In genomic region chr7:27307551-27307950, GRCm38 (mm10) we compare ENCODE assay signal across 21 mouse cellular contexts. TPM values are rescaled to one million over a fixed set of nuclear protein-coding genes. Genes with fewer than 3 reads are reported as not detected.
DNase-seq lines count a peak whose midpoint lies in the region; ATAC-seq and TF ChIP-seq lines count a peak whose summit lies in the region.
"Had no signal": no experiment of that assay in that cellular context is flagged by ENCODE, and none has a peak within 500 bp of the region (broad histone marks: within the 10 kb centered on the region; RNA-seq: fewer than 3 reads in every experiment).

No protein-coding gene starts in this region.

- peak; percentile 37 for DNase-seq in embryo, embryonic 11 days
- no peak for DNase-seq in embryo, embryonic 9.5 days (ENCODE audit: extremely low spot score)
- DNase-seq in layer of hippocampus, adult 2 months (ENCODE audit: low spot score in 2 of 2), result no peak
- no peak for DNase-seq in layer of hippocampus, postnatal 14 days (ENCODE audit: low spot score in 2 of 2)
- no peak for DNase-seq in CH12.LX (ENCODE audit: extremely low read depth)
- peak; percentile 38 for DNase-seq in brain, adult 2 months (ENCODE audit: low read depth, low spot score)
- DNase-seq: adrenal gland, postnatal 36 days; cerebellum, adult 11-12 months; gastrocnemius, postnatal 10 days; right cerebral cortex, postnatal 14 days; thymus, adult 18-20 months had no signal

- H3K79me2 ChIP-seq in CH12.LX (replicated peaks; ENCODE audit: control insufficient read depth, extremely low read depth, insufficient read depth, poor library complexity, severe bottlenecking), result no peaks in the 10 kb centered on the region

- TF ChIP-seq RAD21 in CH12.LX (IDR thresholded peaks at IDR 0.05; ENCODE audit: low read depth, low read length), result peak; percentile 29

- no peak overlapping the region for H3K4me2 ChIP-seq in CH12.LX (ENCODE audit: insufficient read depth, low read depth, poor library complexity, severe bottlenecking)
- H3K4me2 ChIP-seq in heart, embryonic 12.5 days, result no peak overlapping the region
- H3K4me2 ChIP-seq: heart, embryonic 15.5 days; limb, embryonic 15.5 days had no signal

- no peak overlapping the region for H3K9ac ChIP-seq in CH12.LX (ENCODE audit: insufficient read depth, low read depth)
- no peak overlapping the region for H3K9ac ChIP-seq in heart, embryonic 12.5 days
- H3K9ac ChIP-seq: heart, embryonic 15.5 days; limb, embryonic 15.5 days had no signal

- TF ChIP-seq POLR2A in CH12.LX (IDR thresholded peaks at IDR 0.05; ENCODE audit: low read depth, low read length), result no peak

- peak; percentile 57 for TF ChIP-seq CTCF in layer of hippocampus, adult 2 months (conservative IDR thresholded peaks at IDR 0.05)
- TF ChIP-seq CTCF in CH12.LX (conservative IDR thresholded peaks at IDR 0.05 in 1 of 2, IDR thresholded peaks at IDR 0.05 in 1 of 2; ENCODE audit: low read depth in 2 of 2, low read length in 2 of 2), result peak; percentile 10 to 56; a peak in 2 of 4 replicates

- no peaks in the 10 kb centered on the region for H3K36me3 ChIP-seq in CH12.LX (replicated peaks in 1 of 2; ENCODE audit: control insufficient read depth in 1 of 2, insufficient read depth in 1 of 2, low read length in 1 of 2)
- H3K36me3 ChIP-seq in heart, embryonic 12.5 days, result 0 out of 2 replicates have a peak, but pooled peaks cover 14% of the 10 kb centered on the region

- H3K4me3 ChIP-seq in layer of hippocampus, adult 2 months, result no peak overlapping the region
- no peak overlapping the region for H3K4me3 ChIP-seq in CH12.LX (replicated peaks in 1 of 3; ENCODE audit: low read depth in 2 of 3, low read length in 2 of 3, poor library complexity in 1 of 3)
- no peak overlapping the region for H3K4me3 ChIP-seq in heart, embryonic 12.5 days
- H3K4me3 ChIP-seq: heart, embryonic 15.5 days; limb, embryonic 15.5 days; myocyte had no signal

- in situ Hi-C loops in CH12.LX (cut with MboI; ENCODE audit: low pct_ligation_motif_present, low pct_unique_long_range_greater_than_20kb, low sequenced_read_pairs), result no loop called here

- H3K27ac ChIP-seq in layer of hippocampus, adult 2 months, result no peak overlapping the region
- no peak overlapping the region for H3K27ac ChIP-seq in CH12.LX (ENCODE audit: insufficient read depth, low read depth)
- H3K27ac ChIP-seq in heart, embryonic 12.5 days (ENCODE audit: poor library complexity, severe bottlenecking), result no peak overlapping the region
- H3K27ac ChIP-seq: heart, embryonic 15.5 days; limb, embryonic 15.5 days; macrophage had no signal

- dilution Hi-C loops in CH12.LX (cut with MboI; ENCODE audit: extremely low pct_ligation_motif_present, extremely low pct_unique_long_range_greater_than_20kb, low sequenced_read_pairs), result no loop called here

- ATAC-seq in granulocyte monocyte progenitor cell, adult 5-6 weeks (replicated peaks; ENCODE audit: poor library complexity, severe bottlenecking), result no peak
- ATAC-seq in heart, embryonic 12.5 days (ENCODE audit: insufficient number of reproducible peaks, low FRiP score), result no peak

- TF ChIP-seq EP300 in CH12.LX (IDR thresholded peaks at IDR 0.05; ENCODE audit: low read length), result no peak

- H3K4me1 ChIP-seq in CH12.LX (ENCODE audit: control insufficient read depth in 1 of 2, insufficient read depth in 2 of 2), result peaks cover 0 to 2% of the 10 kb centered on the region in 2 experiments; a peak in 2 of 4 replicates
- peaks cover 13% of the 10 kb centered on the region for H3K4me1 ChIP-seq in heart, embryonic 12.5 days (replicated peaks)

- H3K27me3 ChIP-seq in CH12.LX (replicated peaks), result peaks cover 41% of the 10 kb centered on the region
- peaks cover 32% of the 10 kb centered on the region for H3K27me3 ChIP-seq in heart, embryonic 12.5 days (replicated peaks)

- 63% methylated on average over 9 of the region's 9 CpGs for WGBS in heart, embryonic 12.5 days

- H3K9me3 ChIP-seq in CH12.LX (replicated peaks; ENCODE audit: low read length), result no peaks in the 10 kb centered on the region
- no peaks in the 10 kb centered on the region for H3K9me3 ChIP-seq in heart, embryonic 12.5 days (replicated peaks)
- H3K9me3 ChIP-seq: heart, embryonic 15.5 days; limb, embryonic 15.5 days had no signal

TF ChIP-seq in CH12.LX, 34 proteins besides CTCF, POLR2A, EP300 and RAD21:
- TF ChIP-seq SMC3 (IDR thresholded peaks at IDR 0.05; ENCODE audit: low read depth, low read length), result 0 out of 2 replicates have a peak, but pooled peaks have one; percentile 3
- TF ChIP-seq MYC (IDR thresholded peaks at IDR 0.05; ENCODE audit: low read depth, low read length), result no peak
- no peak for TF ChIP-seq GABPA (IDR thresholded peaks at IDR 0.05; ENCODE audit: insufficient replicate concordance, low read depth, low read length)
- no peak for TF ChIP-seq ZKSCAN1 (IDR thresholded peaks at IDR 0.05; ENCODE audit: borderline replicate concordance, low read depth, low read length)
- no peak for TF ChIP-seq MXI1 (IDR thresholded peaks at IDR 0.05; ENCODE audit: low read depth, low read length)

RNA-seq across cellular contexts. Expression of gene Ltbp4, which starts 29.9 kb away (rescaled TPM):
- total RNA-seq in layer of hippocampus, adult 2 months (2021), result 10 to 100 TPM; 54.5 to 54.8 TPM
- total RNA-seq in layer of hippocampus, postnatal 14 days (2021), result 10 to 100 TPM; 55.0 to 55.3 TPM
- total RNA-seq in CH12.LX (2012; rRNA removed) (1.8 and 2.6 TPM in 2 replicates), CH12.LX (2014; rRNA removed) (0.16 and 0.43 TPM in 2 replicates)
- polyA plus RNA-seq in CH12.LX (2012; ENCODE audit: insufficient read length, low read depth), result 1.2 and 1.5 TPM in 2 replicates
- not detected in 2 replicates for total RNA-seq in granulocyte monocyte progenitor cell, adult 5-6 weeks (2014; fragmentation: Nextera tagmentation)
- not detected in 2 replicates for total RNA-seq in granulocyte monocyte progenitor cell, adult 5-6 weeks (2017)
- polyA plus RNA-seq in heart, embryonic 12.5 days (2016; fragmentation: Nextera tagmentation; extraction: Ambion mirVana), result 53.9 and 57.1 TPM in 2 replicates
- polyA plus RNA-seq: macrophage had no signal

RNA-seq across cellular contexts. Expression of gene Shkbp1, which starts 48.3 kb away (rescaled TPM):
- 10 to 100 TPM; 29.4 to 42.9 TPM for total RNA-seq in layer of hippocampus, adult 2 months (2021)
- total RNA-seq in layer of hippocampus, postnatal 14 days (2021), result 10 to 100 TPM; 24.7 to 26.2 TPM
- total RNA-seq in CH12.LX (2012; rRNA removed) (26.2 and 30.8 TPM in 2 replicates), CH12.LX (2014; rRNA removed) (17.7 and 23.3 TPM in 2 replicates)
- polyA plus RNA-seq in CH12.LX (2012; ENCODE audit: insufficient read length, low read depth), result 50.0 and 62.8 TPM in 2 replicates
- 23.6 and 31.1 TPM in 2 replicates for total RNA-seq in granulocyte monocyte progenitor cell, adult 5-6 weeks (2014; fragmentation: Nextera tagmentation)
- total RNA-seq in granulocyte monocyte progenitor cell, adult 5-6 weeks (2017), result 13.9 and 18.8 TPM in 2 replicates
- 35.4 and 39.4 TPM in 2 replicates for polyA plus RNA-seq in heart, embryonic 12.5 days (2016; fragmentation: Nextera tagmentation; extraction: Ambion mirVana)

RNA-seq across cellular contexts. Expression of gene Numbl, which starts 49.3 kb away (rescaled TPM):
- 100 to 1,000 TPM; 135 to 148 TPM for total RNA-seq in layer of hippocampus, adult 2 months (2021)
- total RNA-seq in layer of hippocampus, postnatal 14 days (2021), result 100 to 1,000 TPM; 144 to 148 TPM
- total RNA-seq in CH12.LX (2012; rRNA removed) (1.5 and 2.3 TPM in 2 replicates), CH12.LX (2014; rRNA removed) (0.68 and 0.81 TPM in 2 replicates)
- 2.7 and 2.9 TPM in 2 replicates for polyA plus RNA-seq in CH12.LX (2012; ENCODE audit: insufficient read length, low read depth)
- 1.2 and 1.3 TPM in 2 replicates for total RNA-seq in granulocyte monocyte progenitor cell, adult 5-6 weeks (2014; fragmentation: Nextera tagmentation)
- total RNA-seq in granulocyte monocyte progenitor cell, adult 5-6 weeks (2017), result 0.69 and 1.1 TPM in 2 replicates
- polyA plus RNA-seq in heart, embryonic 12.5 days (2016; fragmentation: Nextera tagmentation; extraction: Ambion mirVana), result 11.1 and 11.6 TPM in 2 replicates

RNA-seq across cellular contexts. Expression of gene Gm20479, which starts 49.7 kb away (rescaled TPM):
- not detected for total RNA-seq in layer of hippocampus, adult 2 months (2021)
- total RNA-seq in layer of hippocampus, postnatal 14 days (2021), result not detected
- total RNA-seq in CH12.LX (2012; rRNA removed) (1.3 and 1.9 TPM in 2 replicates), CH12.LX (2014; rRNA removed) (0.95 and 2.2 TPM in 2 replicates)
- polyA plus RNA-seq in CH12.LX (2012; ENCODE audit: insufficient read length, low read depth), result 1.2 and 2.8 TPM in 2 replicates
- total RNA-seq in granulocyte monocyte progenitor cell, adult 5-6 weeks (2014; fragmentation: Nextera tagmentation), result not detected in 2 replicates
- 1.5 TPM in 1 of 2 replicates, not detected in the other for total RNA-seq in granulocyte monocyte progenitor cell, adult 5-6 weeks (2017)
- 1.2 and 1.5 TPM in 2 replicates for polyA plus RNA-seq in heart, embryonic 12.5 days (2016; fragmentation: Nextera tagmentation; extraction: Ambion mirVana)
- total RNA-seq: gastrocnemius, postnatal 10 days; left cerebral cortex, adult 18-20 months had no signal
- polyA plus RNA-seq: C2C12; embryonic facial prominence, embryonic 11.5 days; forebrain, embryonic 11.5 days; heart, embryonic 15.5 days; macrophage had no signal

Comparison
In these comparisons a context has a peak if more than half of its experiments do, and no peak if none do; other contexts are left out.
1. DNase-seq: peak in embryo, embryonic 11 days (single experiment) and brain, adult 2 months (single experiment); none in embryo, embryonic 9.5 days (single experiment), layer of hippocampus, adult 2 months (0 of 2), layer of hippocampus, postnatal 14 days (0 of 2) and CH12.LX (single experiment).
2. RNA of gene Ltbp4, which starts 29.9 kb away (total RNA-seq): 55.0 to 55.3 TPM in layer of hippocampus, postnatal 14 days and 54.5 to 54.8 TPM in layer of hippocampus, adult 2 months; 0.16 to 2.6 TPM in CH12.LX and not detected in granulocyte monocyte progenitor cell, adult 5-6 weeks; every median in the first group is over 10 times any median in the second.
3. RNA of gene Numbl, which starts 49.3 kb away (total RNA-seq): 144 to 148 TPM in layer of hippocampus, postnatal 14 days and 135 to 148 TPM in layer of hippocampus, adult 2 months; 0.68 to 2.3 TPM in CH12.LX and 0.69 to 1.3 TPM in granulocyte monocyte progenitor cell, adult 5-6 weeks; every median in the first group is over 10 times any median in the second.